In genomic region chr4:86310806-86311730, GRCm38 (mm10) we compare ENCODE assay signal across 14 mouse cellular contexts.
DNase-seq lines count a peak whose midpoint lies in the region; ATAC-seq lines count a peak whose summit lies in the region.
"Had no signal": no experiment of that assay in that cellular context is flagged by ENCODE, and none has a peak within 500 bp of the region (broad histone marks: within the 10 kb centered on the region; RNA-seq: fewer than 3 reads in every experiment).

No protein-coding gene starts in this region.

- H3K9ac ChIP-seq in kidney, embryonic 14.5 days (ENCODE audit: low read depth, low read length) = no peak overlapping the region
- H3K9ac ChIP-seq in liver, embryonic 11.5 days (ENCODE audit: low read depth, low read length) = no peak overlapping the region
- no peak overlapping the region for H3K9ac ChIP-seq in intestine, embryonic 15.5 days

- H3K27ac ChIP-seq in kidney, embryonic 14.5 days (ENCODE audit: low read depth, low read length) = no peak overlapping the region
- H3K27ac ChIP-seq in liver, embryonic 11.5 days (ENCODE audit: low read depth, low read length) = no peak overlapping the region
- no peak overlapping the region for H3K27ac ChIP-seq in intestine, embryonic 15.5 days

- 73% methylated on average over 7 of the region's 7 CpGs for WGBS in kidney, embryonic 14.5 days
- 63% methylated on average over 7 of the region's 7 CpGs for WGBS in liver, embryonic 11.5 days
- 70% methylated on average over 7 of the region's 7 CpGs for WGBS in intestine, embryonic 15.5 days

- H3K9me3 ChIP-seq in kidney, embryonic 14.5 days (ENCODE audit: control insufficient read depth, low read length) = no peaks in the 10 kb centered on the region
- H3K9me3 ChIP-seq in liver, embryonic 11.5 days (ENCODE audit: control insufficient read depth, low read length) = no peaks in the 10 kb centered on the region
- H3K9me3 ChIP-seq in intestine, embryonic 15.5 days = no peaks in the 10 kb centered on the region

- H3K36me3 ChIP-seq in kidney, embryonic 14.5 days (ENCODE audit: control insufficient read depth, insufficient read depth, low read length) = no peaks in the 10 kb centered on the region
- no peaks in the 10 kb centered on the region for H3K36me3 ChIP-seq in liver, embryonic 11.5 days (ENCODE audit: control insufficient read depth, insufficient read depth, low read length)
- no peaks in the 10 kb centered on the region for H3K36me3 ChIP-seq in intestine, embryonic 15.5 days

- H3K4me3 ChIP-seq in kidney, embryonic 14.5 days (ENCODE audit: low read length) = no peak overlapping the region
- H3K4me3 ChIP-seq in liver, embryonic 11.5 days (ENCODE audit: low read depth, low read length) = no peak overlapping the region
- no peak overlapping the region for H3K4me3 ChIP-seq in intestine, embryonic 15.5 days (replicated peaks)
- H3K4me3 ChIP-seq: erythroblast, embryonic 14.5 days; myocyte had no signal

- no peak overlapping the region for H3K4me2 ChIP-seq in kidney, embryonic 14.5 days (replicated peaks; ENCODE audit: low read depth, low read length)
- no peak overlapping the region for H3K4me2 ChIP-seq in liver, embryonic 11.5 days
- no peak overlapping the region for H3K4me2 ChIP-seq in intestine, embryonic 15.5 days (replicated peaks)

- H3K27me3 ChIP-seq in kidney, embryonic 14.5 days (ENCODE audit: control insufficient read depth, insufficient read depth, low read length) = no peaks in the 10 kb centered on the region
- no peaks in the 10 kb centered on the region for H3K27me3 ChIP-seq in liver, embryonic 11.5 days (replicated peaks; ENCODE audit: control insufficient read depth, insufficient read depth, low read length)
- H3K27me3 ChIP-seq in intestine, embryonic 15.5 days (replicated peaks) = no peaks in the 10 kb centered on the region
- H3K27me3 ChIP-seq: CH12.LX had no signal

- DNase-seq in kidney, adult 18-20 months = peak; percentile 24
- DNase-seq in adrenal gland, postnatal 36 days = peak; percentile 17 to 34
- DNase-seq in heart, postnatal 36 days = peak; percentile 10 to 43
- peak; percentile 34 for DNase-seq in lung, postnatal 25 days (ENCODE audit: low spot score)
- DNase-seq in liver, embryonic 11.5 days (ENCODE audit: low spot score) = no peak
- DNase-seq: right cerebral cortex, postnatal 4 days; thymus, adult 2 months had no signal

- no peaks in the 10 kb centered on the region for H3K4me1 ChIP-seq in kidney, embryonic 14.5 days (ENCODE audit: control insufficient read depth, insufficient read depth, low read length)
- H3K4me1 ChIP-seq in liver, embryonic 11.5 days (replicated peaks; ENCODE audit: control insufficient read depth, insufficient read depth, low read length) = no peaks in the 10 kb centered on the region
- no peaks in the 10 kb centered on the region for H3K4me1 ChIP-seq in intestine, embryonic 15.5 days (replicated peaks)

- intact Hi-C loops in heart, postnatal 36 days (cut with DNase I) = loop anchor here (5.0 kb wide), 1 partner anchor 86 kb away; no protein-coding TSS in a partner anchor

- no peak for ATAC-seq in kidney, embryonic 14.5 days (ENCODE audit: low FRiP score, low TSS enrichment)
- no peak for ATAC-seq in liver, embryonic 11.5 days (replicated peaks; ENCODE audit: low FRiP score)
- ATAC-seq in intestine, embryonic 15.5 days = no peak
- ATAC-seq: activated CD4-positive, CD25-positive, alpha-beta regulatory T cell, adult 4 months; intestine, postnatal 0 days had no signal
